Mouse (Mus musculus) cortical plate, adult 2 months (tissue): Measurements from ENCODE around the gene Sirt6.

Experiments
- CTCF ChIP-seq: fragments of 200-500 bp; IDR thresholded peaks from 2 replicates; pipeline ENCODE4 v1.5.1; 2011; ENCODE audit warnings: mild to moderate bottlenecking, control low read depth, low read length; ENCODE audit not compliant: insufficient read depth; ENCODE audit errors: extremely low read depth
- POLR2A ChIP-seq: fragments of 200-500 bp; IDR thresholded peaks from 2 replicates; pipeline ENCODE4 v1.6.1; 2011; ENCODE audit warnings: mild to moderate bottlenecking, low read length, control low read depth; ENCODE audit not compliant: insufficient read depth; ENCODE audit errors: extremely low read depth

DNA sequence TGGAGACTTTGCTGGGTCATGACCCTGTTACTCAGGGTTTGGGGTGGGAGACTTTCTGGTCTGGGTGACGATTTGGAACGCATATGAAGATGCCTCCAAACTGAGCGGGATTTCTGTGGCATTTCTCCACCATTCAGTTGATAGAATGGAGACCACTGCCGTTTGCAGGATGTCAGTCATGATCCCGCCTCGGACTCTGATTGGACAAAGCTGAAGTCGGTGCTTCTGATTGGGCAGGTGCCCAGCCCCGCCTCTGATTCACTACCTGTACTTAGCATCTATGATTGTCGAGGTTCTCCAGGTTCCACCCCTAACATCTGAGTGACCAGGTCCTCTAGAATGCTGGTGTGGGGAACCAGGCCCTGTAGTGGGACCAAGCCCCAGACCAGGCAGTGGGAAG, 6.8 kb downstream of the Sirt6 start:
- no peak for TF ChIP-seq CTCF
- no peak for TF ChIP-seq POLR2A
